Mouse (Mus musculus) bone marrow, adult 2 months (tissue): ENCODE measurements around the gene Dspp. TPM values are rescaled to one million over a fixed set of nuclear protein-coding genes. Genes with fewer than 3 reads are reported as not detected.

Experiments used
- H3K27ac ChIP-seq: fragments of 200-500 bp; 2 replicates; pipeline ENCODE4 v1.5.1; 2012; ENCODE audit warnings: low read depth, mild to moderate bottlenecking, control low read depth, inconsistent platforms, low read length; ENCODE audit not compliant: control insufficient read depth, poor library complexity, insufficient read depth
- H3K4me1 ChIP-seq: fragments of 200-500 bp; 2 replicates; pipeline ENCODE4 v1.6.1; 2011; ENCODE audit warnings: low read length; ENCODE audit not compliant: control insufficient read depth, insufficient read depth
- H3K4me3 ChIP-seq: fragments of 200-500 bp; replicated peaks from 2 replicates; pipeline ENCODE3; 2011; ENCODE audit warnings: mild to moderate bottlenecking, low read depth, low read length, control low read depth; ENCODE audit not compliant: control insufficient read depth
- CTCF ChIP-seq: fragments of 200-500 bp; IDR thresholded peaks from 2 replicates; pipeline ENCODE4 v1.5.1; 2011; ENCODE audit warnings: low read length, control low read depth; ENCODE audit not compliant: control insufficient read depth, insufficient read depth
- POLR2A ChIP-seq: fragments of 200-500 bp; IDR thresholded peaks from 2 replicates; pipeline ENCODE4 v1.6.1; 2011; ENCODE audit warnings: low read depth, mild to moderate bottlenecking, control low read depth, low read length, borderline replicate concordance; ENCODE audit not compliant: control insufficient read depth
- WGBS: fragments of 180-500 bp; shearing (Covaris S2); methylation state at CpG from one replicate; pipeline ENCODE4 v1.1.7; 2018; 5-methylcytosine and 5-hydroxymethylcytosine counted together
- polyA plus RNA-seq: library from polyadenylated mRNA; stranded (reverse); fragments of >200 nt; gene quantifications from 2 replicates; pipeline ENCODE4 v1.2.4, GENCODE M21; 2011; ENCODE audit warnings: low replicate concordance; ENCODE audit not compliant: missing spikeins, insufficient read depth, insufficient read length

The Dspp gene
- polyA plus RNA-seq, 1 experiment, result not detected

DNA sequence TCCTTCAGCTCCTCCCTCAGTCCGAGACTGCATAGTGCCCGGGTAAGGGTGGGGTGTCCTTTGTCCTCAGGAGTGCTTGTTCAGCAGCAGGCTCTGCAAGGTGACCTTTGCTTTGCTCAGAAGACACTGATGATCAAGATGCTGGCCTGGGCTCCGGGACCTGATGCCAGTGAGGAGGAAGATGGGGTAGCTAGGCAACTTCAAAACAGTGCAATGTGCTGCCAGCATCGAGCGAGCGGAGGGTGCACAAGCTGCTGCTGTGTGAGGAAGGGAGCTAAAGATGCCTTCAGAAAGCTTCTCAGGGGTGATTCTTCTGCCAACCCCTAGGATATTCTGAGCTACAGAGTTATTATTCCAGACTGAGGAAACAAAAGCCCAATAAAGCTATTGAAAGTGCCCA, 2.6 kb downstream of the Dspp start:
- TF ChIP-seq POLR2A (no peak), CTCF (no peak)
- 80% methylated on average over 6 of the region's 6 CpGs for WGBS
- Histone ChIP-seq H3K4me1 (no peaks in the 10 kb centered on the region; the same call in none of the 2 replicates), H3K27ac (no peak overlapping the region), H3K4me3 (no peak overlapping the region)

DNA sequence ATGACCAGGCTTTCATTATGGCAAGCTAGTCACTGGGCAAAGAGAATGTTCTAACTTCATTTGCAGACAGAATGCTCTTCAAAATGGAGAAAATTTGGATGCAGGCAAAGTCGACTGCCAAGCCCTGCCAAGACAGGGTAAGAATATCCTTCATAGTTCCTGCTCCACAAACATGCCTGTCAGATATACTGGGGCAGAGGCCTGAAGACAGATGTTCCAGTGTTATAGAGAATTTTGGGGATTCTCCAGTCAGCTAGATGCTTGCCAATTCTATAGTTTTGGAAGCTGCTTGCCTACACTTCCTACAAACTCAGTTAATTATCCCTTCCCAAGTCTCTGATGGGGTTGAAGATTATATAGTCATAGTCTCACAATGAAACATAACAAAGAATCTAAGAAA, 13.2 kb downstream of the Dspp start:
- H3K27ac ChIP-seq, result no peak overlapping the region
- H3K4me1 ChIP-seq, result no peaks in the 10 kb centered on the region
- no peak overlapping the region for H3K4me3 ChIP-seq
- TF ChIP-seq POLR2A, result no peak
- no peak for TF ChIP-seq CTCF
- 62% methylated on average over 1 of the region's 1 CpGs for WGBS

DNA sequence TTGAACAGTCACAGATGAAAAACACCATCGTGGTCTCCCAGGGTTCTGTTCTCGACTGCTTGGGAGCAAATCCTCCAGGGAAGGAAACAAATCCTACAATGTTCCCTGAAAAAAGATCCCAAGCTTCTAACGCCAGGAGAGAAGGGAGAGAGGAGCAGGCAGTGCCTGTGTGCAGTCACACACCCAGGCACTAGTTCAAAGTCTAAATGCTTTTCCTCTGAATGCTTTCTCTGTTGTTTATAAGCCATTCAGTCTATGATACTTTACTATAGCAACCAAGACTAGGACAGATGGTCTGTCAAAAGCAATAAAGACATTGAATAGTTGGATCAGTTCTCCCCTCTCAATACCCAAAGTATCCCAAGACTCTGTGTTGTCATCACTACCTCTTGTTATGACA, 16.8 kb downstream of the Dspp start:
- TF ChIP-seq CTCF (no peak), POLR2A (no peak)
- WGBS, result 78% methylated on average over 3 of the region's 3 CpGs
- Histone ChIP-seq H3K4me3 (no peak overlapping the region), H3K4me1 (no peaks in the 10 kb centered on the region), H3K27ac (no peak overlapping the region)

DNA sequence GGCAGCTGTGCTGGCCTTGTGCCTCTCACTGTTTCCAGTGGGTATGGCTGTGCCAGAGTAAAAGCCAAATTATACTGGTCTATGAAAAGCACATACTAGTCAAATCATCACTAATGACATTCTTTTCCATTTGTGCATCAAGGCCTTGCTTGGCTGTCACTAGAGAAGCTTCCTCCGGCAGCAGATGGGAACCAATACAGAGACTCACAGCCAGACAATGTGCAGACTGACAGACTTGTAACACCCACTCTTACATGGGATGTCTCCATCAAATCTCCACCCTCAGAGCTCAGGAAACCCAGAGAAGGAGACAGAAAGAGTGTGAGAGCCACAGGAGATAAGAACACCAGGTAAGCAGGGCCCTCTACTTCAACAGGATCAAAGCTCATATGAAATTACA, 24.6 kb downstream of the Dspp start:
- TF ChIP-seq POLR2A (no peak), CTCF (no peak)
- no peak overlapping the region for H3K4me3 ChIP-seq
- 88% methylated on average over 1 of the region's 1 CpGs for WGBS
- no peaks in the 10 kb centered on the region for H3K4me1 ChIP-seq
- H3K27ac ChIP-seq, result no peak overlapping the region

DNA sequence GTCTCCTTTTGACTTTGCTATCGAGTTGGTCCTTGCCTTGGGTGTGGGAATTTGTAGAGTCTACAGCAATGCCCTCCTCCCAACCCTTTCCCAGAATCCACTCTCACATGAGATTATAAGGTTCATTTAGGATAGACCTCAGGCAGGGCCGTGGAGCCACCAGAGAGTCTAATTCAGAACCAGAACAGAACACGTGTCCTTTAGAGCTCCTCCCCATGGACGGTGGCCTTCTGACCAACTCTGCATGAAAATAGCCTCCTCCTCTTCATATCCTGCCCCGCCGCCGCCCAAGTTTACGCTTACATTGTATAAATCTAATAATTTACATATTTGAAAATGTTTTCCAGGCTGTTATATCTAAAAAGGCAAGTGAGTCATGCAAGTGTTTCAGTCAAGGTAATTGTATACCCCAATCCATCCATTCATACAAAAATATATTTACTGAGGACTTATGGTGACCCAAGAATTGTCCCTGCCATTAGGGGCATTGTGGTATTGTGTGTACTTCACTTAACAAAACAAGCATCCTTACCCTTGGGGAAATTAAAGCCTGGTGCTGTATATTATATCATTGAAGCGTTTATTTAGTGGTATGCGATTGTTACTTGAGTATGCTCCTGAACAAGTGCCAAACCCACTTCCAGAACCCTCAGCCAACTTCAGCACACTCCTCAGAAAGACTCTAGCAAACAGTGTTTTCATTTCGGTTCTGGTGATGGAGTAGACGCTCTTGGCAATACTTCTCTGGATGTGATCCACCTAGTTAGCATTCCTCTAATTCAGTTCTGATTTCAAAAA, 30.8 kb downstream of the Dspp start:
- no peak overlapping the region for H3K27ac ChIP-seq
- no peaks in the 10 kb centered on the region for H3K4me1 ChIP-seq
- no peak overlapping the region for H3K4me3 ChIP-seq
- 81% methylated on average over 12 of the region's 12 CpGs for WGBS
- no peak for TF ChIP-seq POLR2A
- no peak for TF ChIP-seq CTCF

DNA sequence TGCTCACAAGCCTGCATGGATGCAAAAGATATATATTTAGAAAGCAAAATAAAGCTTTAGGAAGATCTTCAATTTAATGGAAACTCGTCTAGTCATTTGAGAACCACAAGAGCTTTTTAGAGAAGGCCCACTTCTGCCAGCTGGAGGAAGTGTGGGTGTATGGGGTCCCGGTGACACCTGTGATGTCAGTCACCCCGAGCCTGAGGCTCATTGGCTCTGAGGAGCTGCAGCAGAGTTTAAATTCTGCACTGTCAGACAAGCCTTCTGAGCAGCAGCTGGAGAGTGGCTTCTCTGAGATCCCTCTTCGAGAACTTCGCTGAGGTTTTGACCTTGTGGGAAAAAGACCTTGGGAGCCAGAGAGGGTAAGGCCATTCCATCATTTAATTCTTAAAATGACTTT, 31.8 kb downstream of the Dspp start, which contains the start of gene Dmp1:
TSS of gene Dmp1 (plus strand) at position 263 of the 400 bp plus-strand sequence.
- WGBS, result 32% methylated on average over 5 of the region's 5 CpGs
- Histone ChIP-seq H3K27ac (no peak within 1 kb of the TSS), H3K4me3 (no peak within 1 kb of the TSS), H3K4me1 (no peaks in the 10 kb centered on the region)
- TF ChIP-seq POLR2A, result no peak
- no peak for TF ChIP-seq CTCF

DNA sequence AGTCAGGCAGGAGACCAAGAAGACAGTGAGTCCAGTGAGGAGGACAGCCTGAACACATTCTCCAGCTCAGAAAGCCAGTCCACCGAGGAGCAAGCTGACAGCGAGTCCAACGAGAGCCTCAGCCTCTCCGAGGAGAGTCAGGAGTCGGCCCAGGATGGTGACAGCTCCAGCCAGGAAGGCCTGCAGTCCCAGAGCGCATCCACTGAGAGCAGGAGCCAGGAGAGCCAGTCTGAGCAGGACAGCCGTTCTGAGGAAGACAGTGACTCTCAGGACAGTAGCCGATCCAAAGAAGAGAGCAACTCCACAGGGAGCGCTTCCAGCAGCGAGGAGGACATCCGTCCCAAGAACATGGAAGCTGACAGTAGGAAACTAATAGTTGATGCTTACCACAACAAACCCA, 42.0 kb downstream of the Dspp start:
- 81% methylated on average over 11 of the region's 11 CpGs for WGBS
- Histone ChIP-seq H3K4me1 (no peaks in the 10 kb centered on the region), H3K4me3 (no peak overlapping the region), H3K27ac (no peak overlapping the region)
- no peak for TF ChIP-seq POLR2A
- TF ChIP-seq CTCF, result no peak

DNA sequence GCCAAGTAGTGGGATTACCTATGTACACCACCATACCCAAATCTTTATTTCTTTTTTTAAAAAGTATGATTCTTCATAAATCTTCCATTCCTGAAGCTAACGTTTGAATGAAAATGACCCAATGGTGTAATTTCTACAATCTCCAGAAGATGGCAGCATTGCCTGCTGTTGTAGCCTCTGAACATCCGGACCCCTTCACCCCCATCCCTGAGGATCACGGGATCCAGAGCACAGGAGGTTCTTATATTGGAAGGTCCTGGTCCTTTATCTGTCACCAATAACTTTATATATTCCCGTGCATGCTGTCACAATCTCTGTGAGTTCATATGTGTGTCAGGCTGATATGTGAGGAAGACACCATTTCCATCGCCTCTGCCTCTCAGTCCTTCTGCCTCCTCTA, 48.4 kb downstream of the Dspp start:
- H3K4me3 ChIP-seq, result no peak overlapping the region
- H3K4me1 ChIP-seq, result no peaks in the 10 kb centered on the region
- TF ChIP-seq POLR2A, result no peak
- TF ChIP-seq CTCF, result peak; percentile 28; the same call in 1 of the 2 replicates
- no peak overlapping the region for H3K27ac ChIP-seq
- WGBS, result 32% methylated on average over 5 of the region's 5 CpGs
